Mouse (Mus musculus): ENCODE measurements around the gene Mars. TPM values are rescaled to one million over a fixed set of nuclear protein-coding genes. Genes with fewer than 3 reads are reported as not detected.

Gene Mars
- total RNA-seq, 2 experiments from 2014 or later, result 67.5 to 68.8 TPM

DNA sequence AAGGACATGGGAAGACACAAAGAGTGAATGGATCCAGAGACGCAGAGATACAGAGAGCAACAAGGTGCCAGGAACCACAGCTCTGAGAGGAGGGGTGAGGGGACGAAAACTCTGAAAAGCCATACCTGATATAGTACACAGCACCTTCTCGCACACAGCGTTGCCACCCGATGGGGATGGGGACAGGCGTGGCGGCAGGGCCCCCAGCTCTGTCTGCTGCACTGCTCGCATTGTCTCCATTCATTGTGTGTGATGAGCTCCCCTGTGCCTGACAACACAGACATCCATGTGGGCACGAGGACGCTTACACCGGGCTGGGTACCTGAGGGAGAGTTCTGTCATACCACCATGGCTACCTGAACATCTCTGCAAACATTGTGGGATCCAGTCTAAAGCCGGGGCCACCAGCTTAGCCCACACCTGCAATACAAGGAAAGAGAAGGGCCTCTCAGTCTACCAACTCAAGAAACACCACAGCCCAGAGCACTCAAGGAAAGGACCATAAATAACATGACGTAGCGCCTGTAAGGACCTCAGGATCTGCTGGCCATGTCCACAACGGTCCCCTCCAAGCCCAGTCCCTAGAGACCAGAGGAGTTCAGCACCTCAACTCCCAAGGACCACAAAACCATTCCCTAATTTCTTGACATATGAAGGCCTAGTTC, 24.2 kb downstream of the Mars start:
- no peak for DNase-seq (ENCODE audit: low spot score)

DNA sequence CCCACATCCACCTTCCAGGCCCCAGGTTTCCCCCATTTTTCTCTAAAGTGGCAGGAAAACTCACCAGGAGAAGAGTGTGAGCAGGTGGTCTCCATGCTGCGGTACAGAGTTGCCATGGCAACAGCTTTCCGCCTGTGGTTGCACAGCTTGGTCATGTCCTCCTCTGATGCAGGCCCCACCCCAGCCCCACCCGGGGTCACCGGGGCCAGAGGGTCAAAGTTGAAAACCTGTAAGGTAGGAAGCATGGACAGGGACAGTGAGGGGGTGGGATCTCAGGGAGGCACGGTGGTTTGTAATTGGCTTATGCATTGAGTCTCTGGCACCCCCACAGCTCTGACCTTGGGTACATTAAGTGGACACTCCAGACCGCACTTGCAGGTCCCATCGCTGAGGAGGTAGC, 24.9 kb downstream of the Mars start:
- no peak for DNase-seq (ENCODE audit: low spot score)

DNA sequence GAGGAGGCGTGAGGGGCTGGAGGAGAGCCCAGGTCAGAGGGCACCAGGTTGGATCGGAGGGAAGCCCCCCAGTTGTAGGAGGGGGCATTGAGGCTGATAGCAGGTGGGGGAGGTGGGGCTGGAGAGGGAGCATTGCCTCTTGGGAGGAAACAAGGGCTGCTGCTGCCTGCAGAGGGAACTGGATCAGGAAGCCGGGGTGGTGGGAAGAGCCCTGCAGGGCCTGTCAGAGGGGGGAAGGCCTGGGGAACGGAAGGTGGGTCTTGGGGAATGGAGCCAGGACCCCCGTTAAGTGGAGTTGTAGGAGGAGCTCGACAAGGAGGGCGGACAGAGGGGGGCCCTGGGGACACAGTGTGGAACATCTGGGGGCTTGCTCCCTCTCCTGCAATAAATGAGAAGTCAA, 25.4 kb downstream of the Mars start:
- no peak for DNase-seq (ENCODE audit: low spot score)

DNA sequence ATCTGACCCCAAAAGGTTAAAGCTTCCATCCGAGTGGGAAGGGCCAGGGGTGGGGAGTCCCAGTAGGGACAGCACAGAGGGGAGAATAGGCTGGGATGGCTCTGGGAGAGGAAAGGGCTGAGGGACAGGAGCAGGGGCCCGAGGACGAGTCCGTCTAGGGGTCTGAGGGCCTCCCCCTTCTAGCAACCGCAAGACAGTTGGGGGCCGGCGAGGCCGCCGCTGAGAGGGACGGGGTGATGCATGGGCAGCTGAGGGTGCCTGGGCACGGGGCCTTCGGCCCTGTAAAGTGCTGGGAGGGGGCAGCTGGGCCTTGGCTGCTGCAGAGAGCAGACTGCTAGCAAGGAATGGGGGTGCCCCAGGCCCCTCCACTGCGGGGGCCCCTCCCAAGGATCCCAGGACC, 25.9 kb downstream of the Mars start:
- no peak for DNase-seq (ENCODE audit: low spot score)

DNA sequence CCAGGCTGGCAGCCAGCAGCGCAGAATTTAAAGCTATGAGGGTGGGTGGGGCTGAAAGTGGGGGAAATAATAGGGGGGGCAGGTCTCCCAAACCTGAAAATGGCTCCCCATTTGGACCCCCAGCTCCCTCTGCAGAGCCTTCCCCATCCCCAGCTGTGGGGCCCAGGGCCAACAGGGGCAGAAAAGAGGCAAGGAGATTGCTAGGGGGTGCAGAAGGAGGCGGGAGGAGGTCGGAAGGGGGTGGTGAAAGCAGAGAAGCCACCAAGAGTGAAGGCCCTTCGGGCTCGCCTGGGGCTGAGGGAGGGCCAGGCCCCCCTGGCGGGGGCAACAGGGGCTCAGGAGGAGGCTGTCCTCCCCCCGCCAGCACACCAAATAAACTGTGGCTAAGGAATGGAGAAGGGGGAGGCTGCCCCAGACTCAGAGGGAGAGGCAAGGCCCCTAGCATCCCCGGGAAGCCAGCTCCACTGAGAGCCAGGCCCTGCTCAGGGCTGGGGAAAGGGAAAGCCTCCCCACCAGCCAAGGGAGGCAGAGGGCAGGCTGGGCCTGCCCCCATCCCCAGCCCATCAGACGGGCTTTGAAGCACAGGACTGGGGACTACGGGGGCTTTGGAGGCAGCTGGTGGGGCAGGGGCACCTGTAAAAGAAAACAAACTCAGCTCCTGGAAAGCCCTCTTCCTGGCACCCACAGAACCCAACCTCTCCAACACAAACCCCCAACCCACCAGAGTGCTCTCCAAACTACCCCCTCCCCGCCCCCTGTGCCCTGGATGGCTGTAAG, 26.7 kb downstream of the Mars start:
- no peak for DNase-seq (ENCODE audit: low spot score)

DNA sequence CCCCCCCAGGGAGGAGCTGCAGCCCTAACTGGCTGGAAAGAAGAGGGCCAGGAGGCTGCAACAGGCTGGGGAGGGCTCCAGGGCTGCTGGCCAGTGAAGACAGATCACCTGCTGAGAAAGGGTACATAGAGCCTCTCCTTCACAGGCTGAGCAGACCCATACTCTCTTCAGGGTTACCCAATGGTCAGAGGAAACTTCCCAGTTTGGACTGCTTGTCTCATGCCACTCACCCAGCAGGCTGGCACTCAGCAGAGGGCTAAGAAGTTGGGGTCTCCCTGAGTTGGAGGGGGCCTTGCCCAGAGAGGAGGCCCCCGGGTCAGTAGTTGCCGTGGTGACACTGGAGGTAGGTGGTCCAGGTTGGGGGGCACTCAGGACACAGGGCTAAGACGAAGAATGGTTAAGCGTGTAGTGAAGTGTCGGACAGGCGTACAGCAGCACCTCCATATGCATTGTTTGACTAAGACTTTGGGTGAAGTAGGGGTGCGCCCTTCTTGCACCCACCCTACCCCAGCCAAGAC, 27.4 kb downstream of the Mars start:
- no peak for DNase-seq (ENCODE audit: low spot score)

DNA sequence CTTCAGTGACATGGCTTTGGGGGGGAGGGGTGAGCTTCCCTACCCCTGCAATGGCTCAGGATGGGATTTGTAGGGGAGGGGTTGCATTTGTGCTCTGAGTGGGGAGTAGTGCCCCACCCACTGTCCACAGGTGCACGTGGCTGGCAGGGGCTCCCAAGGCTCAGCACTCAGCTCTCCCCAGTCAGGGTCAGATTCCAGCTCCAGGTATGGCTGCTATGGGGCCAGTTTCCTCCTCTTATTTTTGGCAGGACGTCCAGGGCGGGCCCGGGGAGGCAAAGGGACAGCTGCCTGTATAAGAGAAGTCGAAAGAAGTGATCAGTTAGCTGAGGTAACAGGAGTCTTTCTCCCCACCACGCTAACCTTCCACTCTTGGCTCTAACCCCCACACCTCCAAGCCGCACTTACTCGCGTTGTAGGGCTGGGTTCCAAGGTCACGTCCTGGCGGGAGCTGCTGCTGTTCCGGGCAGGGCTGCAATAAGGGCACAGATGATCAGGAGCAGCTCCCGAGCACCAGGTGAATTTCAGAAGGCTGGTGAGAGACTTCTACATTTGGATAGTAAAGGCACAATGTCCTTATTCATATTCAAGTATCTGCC, 28.9 kb downstream of the Mars start:
- no peak for DNase-seq (ENCODE audit: low spot score)

DNA sequence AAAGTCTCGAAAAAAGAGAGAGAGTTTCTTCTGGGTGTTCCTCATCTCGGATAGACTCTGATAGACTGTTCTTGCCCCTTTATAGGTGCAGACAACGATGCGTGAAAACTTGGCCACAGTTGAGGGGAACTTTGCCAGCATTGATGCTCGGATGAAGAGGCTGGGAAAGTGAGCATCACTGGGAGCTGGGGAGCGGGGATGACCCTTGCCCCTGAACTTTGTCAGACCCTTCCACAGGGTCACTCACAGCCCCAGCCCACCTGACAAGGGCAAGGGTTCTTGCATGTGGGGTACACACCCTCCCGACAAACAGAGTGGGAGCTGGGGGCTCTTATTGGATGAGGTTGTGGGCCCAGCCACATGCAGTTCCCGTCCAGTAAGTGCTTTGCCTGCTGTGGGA, 30.3 kb downstream of the Mars start:
- no peak for DNase-seq (ENCODE audit: low spot score)

DNA sequence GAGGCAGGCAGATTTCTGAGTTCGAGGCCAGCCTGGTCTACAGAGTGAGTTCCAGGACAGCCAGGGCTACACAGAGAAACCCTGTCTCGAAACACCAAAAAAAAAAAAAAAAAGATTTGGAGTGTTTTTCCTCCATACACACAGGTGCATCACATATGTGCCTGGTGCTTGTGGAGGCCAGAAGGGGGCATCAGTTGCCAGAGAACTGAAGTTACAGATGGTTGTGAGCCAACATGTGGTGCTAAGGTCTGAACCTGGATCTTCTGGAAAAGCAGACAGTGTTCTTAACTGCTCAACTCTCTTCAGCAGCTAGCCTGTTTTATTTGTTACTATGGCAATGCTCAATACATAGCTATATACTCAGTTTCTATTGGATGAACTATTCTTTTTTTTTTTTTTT, 31.9 kb downstream of the Mars start:
- no peak for DNase-seq (ENCODE audit: low spot score)

DNA sequence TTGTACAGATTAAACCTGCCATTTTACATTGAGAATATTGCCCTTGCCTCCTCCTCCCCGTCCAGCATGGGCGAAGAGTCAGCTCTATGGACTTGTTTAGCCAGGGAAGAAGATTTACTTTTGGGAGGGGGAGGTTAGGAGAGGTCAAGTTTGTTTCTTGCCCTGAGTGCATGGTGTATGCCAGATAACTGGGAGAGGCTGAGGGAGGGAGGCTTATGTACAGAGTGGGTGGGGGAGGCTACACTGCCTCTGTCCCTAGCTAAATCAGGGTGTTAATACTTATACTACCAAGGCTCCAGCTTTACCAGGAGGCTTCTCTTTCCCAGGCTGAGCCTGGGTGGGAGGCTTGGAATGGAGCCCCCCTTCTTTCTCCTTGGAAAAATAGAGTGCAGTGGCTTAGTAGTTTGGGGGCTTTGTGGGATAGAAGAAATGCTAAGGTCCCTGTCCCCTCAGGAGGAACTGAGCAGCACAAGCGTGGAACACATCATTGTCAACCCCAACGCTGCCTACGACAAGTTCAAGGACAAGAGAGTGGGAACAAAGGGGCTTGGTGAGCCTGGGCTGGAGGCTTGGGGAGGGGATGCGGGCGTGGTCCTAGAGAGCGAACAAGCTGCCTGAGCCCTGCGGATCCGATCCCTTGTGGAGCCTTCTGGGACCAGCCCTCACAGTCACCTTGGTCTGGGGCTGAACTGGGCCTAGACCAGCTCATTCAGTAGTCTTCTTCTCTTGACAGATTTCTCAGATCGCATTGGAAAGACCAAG, 37.1 kb downstream of the Mars start:
- DNase-seq (ENCODE audit: low spot score), result no peak

DNA sequence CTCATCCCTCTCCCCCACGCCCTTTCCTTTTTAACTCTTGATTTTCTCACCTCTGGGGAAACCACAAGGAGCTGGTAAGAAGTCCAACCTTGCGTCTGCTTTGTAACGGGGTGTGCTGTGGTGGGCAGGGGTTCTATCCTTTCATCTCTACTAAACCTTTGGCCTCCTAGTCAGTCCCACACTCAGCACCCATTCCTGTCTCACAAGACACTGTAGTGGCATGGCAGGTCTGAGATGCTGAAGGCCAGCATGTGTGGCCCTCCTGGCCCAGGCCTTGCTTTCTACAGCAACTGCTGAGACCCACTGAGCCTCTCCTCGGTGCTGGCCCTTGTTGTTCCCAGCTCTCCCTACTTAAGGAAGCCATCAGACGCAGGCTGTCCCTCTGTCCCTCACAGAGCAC, 39.2 kb downstream of the Mars start:
- no peak for DNase-seq (ENCODE audit: low spot score)

DNA sequence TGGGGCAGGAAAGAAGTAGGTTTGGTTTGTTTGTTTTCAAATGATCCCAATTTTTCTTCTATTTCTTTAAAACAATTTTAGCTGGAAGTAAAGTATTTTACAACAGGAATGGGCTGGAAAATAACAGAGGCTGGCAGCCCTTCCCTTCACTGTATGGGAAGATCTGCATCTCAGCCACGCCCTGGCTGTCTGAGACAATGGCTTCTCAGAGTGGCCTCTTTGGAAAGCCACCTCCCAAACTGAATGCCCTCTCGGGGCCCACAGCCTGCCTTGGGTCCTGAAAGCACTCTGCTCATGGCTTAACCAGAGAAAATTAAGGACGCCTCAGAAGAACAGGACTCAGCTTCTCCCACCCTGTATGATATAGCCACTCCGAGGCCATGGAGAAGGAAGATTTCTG, 41.7 kb downstream of the Mars start:
- DNase-seq (ENCODE audit: low spot score), result no peak

DNA sequence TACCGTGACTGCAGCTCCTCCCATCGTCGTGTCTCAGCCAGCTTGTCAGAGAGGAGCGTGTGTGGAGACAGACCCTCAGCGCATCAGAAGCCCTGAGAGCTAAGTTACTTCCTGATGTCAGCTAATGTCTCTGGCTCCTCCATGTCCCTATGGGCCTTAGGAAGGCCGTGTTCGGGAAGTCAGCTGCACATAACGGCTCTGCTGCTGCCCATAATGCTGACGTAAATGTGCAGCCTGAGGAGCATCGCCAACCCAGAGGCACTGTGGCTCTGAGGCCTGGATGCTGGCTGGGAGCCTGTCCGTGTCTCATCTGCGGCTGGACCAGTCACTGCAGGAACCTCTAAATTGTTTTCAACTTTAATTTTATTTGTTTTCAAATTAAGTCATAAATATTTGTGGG, 42.5 kb downstream of the Mars start:
- DNase-seq (ENCODE audit: low spot score), result no peak

DNA sequence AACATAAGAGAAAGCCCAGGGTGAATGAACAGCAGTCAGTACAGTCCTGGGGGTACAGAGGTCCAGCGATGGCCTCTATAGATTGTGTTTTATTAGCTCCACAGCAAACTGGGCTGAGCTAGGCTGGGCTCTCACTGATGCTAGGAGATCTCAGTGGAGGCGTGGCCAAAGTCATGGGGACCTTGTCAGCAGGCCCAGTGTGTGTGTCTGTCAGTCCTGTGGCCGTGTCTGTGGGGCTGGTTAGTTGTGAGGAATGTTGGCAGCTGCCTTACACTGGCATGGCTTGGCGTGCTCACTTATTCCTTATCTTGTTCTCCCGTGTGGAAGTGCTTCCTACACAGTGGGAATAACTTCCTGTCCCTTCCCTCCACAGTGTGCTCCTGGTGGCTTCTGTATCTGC, 43.2 kb downstream of the Mars start:
- no peak for DNase-seq (ENCODE audit: low spot score)

DNA sequence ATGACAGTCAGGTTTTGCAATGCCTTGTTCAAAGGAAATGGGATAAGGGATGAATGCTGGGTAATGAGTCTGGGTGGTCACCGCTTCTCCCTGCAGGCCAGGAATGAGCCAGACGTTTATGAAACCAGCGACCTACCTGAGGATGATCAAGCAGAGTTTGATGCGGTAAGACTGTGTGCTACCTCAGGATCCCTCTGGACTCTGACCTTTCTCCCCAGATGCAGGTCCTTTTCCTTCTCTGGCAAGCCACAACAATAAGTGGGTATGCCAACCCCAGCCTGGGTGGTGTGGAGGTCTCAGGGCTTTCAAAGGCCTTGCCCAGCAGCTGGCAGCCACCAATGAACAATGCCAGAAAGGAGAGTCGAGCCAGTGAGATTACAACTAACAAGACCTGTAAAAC, 44.3 kb downstream of the Mars start:
- no peak for DNase-seq (ENCODE audit: low spot score)

DNA sequence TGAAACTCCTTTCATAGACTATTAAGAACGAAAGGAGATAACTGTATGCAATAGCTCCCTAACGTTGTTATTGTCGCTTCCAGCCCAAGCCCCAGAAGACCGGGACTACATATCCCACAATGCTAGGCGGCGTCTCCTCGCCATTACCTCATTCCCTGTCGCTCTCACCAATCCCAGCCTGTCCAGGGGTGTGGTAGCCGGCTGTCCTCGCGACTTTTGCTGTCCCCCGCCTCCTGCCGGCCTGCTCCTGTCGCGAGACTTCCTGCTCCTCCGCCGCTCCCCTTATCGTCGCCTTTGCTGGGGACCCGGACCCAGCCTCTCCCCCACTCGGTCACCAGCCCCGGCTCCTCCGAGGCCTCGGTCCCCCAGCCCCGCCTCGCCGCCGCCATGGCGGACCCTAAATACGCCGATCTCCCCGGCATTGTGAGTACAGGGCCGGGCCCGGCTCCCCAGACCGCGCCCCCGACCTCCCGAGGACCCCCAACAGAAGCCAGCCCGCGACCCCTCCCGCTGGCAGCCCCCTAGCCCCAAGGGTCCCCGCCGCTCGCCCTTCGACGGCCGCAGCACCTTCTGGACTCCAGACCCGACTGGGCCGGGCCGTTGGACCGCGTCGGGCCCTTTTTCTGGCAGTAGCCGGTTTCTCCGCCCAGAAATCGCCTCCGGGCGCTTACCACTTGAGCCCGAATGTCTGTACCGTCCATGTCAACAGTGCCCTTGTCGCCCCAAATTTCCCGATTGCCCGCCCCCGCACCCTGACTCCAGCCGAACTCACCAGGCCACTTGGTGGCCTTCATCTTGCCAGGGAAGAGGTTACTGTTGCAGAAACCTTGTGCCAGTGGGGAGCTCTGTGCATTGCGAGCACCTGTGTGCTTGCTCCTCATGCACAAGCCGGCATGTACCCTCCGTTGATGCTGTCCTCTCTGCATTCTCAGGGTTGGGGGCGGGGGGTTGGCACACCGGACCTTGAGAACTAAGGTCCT, 45.2 kb downstream of the Mars start, which contains the start of gene Dctn2:
Gene Dctn2, plus strand, starts transcription at position 257 of the 980 bp plus-strand sequence.
- DNase-seq (ENCODE audit: low spot score), result peak; percentile 97

DNA sequence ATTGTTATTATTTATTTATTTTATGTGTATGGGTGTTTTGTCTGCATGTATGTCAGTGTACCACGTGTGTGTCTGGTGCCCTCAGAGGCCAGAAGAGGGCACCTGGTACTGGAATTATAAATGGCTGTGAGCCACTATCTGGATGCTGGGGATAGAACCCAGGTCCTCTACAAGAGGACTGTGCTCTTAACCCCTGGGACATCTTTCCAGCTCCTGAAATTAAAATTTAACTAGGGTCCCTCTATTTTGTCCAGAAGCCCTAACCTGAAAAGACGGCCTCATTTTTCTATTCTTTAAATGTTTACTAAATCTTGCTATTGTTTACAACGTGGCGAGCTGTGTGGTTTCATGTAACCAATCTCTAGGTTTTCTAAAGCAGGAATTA, 45.9 kb downstream of the Mars start:
- DNase-seq (ENCODE audit: low spot score), result no peak

DNA sequence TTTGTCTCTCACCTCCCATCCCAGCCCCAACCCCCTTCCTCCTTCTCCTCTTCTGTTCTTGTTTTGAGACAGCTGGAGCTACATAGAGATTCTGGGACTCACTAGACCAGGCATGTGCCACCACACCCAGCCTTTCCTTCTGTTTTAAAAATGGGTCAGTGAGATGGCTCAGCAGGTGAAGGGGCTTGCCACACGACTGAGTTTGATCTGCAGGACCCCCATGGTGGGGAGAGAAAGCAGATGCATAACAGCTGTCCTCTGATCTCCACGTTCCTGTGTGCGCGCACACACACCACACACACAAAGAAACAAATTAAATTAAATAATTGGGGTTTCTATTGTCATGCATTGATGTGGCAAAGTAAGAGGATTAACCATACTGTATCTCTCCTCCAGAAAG, 46.6 kb downstream of the Mars start:
- DNase-seq (ENCODE audit: low spot score), result no peak

DNA sequence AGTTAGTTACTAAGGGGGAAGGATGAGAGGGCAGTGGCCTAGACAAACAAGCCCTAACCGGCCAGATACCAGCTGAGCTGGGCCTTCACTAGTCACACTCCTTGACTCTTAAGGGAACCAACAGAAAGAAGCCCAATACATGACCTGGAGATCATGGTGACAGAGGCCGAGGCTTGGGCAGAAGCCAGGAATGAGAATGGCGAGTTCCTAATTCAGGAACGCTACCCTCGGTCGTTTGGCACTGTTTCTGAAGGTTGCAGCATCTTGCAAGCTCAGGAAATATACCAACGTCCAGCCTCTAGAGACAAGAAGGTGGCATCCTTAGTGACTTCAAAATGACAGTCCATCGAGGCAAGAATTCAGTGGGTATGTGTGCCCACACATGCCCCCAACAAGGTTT, 47.2 kb downstream of the Mars start:
- DNase-seq (ENCODE audit: low spot score), result no peak

DNA sequence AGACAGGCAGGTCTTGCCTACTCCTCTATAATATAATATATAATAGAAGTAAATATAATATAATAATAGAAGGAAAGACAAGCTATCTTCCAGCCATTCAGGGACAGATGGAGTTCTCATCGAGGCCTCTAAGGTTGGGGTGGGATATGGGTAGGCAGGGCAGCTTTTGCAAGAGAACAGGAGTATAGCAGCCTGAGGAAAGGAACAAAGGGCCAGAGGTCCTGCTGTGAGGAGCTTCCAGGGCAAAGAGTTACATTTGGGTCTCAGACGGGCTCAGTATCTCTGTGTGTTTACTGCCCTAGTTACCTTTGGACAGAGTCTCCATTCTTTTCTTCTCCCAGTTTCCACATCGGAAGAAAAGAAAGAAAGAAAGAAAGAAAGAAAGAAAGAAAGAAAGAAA, 48.0 kb downstream of the Mars start:
- DNase-seq (ENCODE audit: low spot score), result no peak

Measured in gastrocnemius, adult 18-20 months (tissue).